Mouse (Mus musculus) intestine, embryonic 16.5 days (tissue): ENCODE results near the gene Dnajc22. TPM values are rescaled to one million over a fixed set of nuclear protein-coding genes. Genes with fewer than 3 reads are reported as not detected.

ENCODE experiments used
- ATAC-seq: fragments of 200-750 bp; cut with Nextera tagmentation; 2 replicates; pipeline ENCODE4 v1.8.0; 2017; ENCODE audit warnings: moderate TSS enrichment, moderate library complexity
- H3K27ac ChIP-seq: fragments of 300-500 bp; sonication (generic); 2 replicates; pipeline ENCODE4 v1.5.1; 2014; ENCODE audit warnings: mild to moderate bottlenecking, low read length
- H3K27me3 ChIP-seq: fragments of 300-500 bp; sonication (generic); replicated peaks from 2 replicates; pipeline ENCODE4 v1.6.1; 2014; ENCODE audit warnings: low read length, control low read depth, mixed read lengths; ENCODE audit not compliant: control insufficient read depth, insufficient read depth
- H3K36me3 ChIP-seq: fragments of 300-500 bp; sonication (generic); 2 replicates; pipeline ENCODE4 v1.6.1; 2014; ENCODE audit warnings: low read length, control low read depth; ENCODE audit not compliant: control insufficient read depth, insufficient read depth
- H3K4me1 ChIP-seq: fragments of 300-500 bp; sonication (generic); 2 replicates; pipeline ENCODE4 v1.6.1; 2014; ENCODE audit warnings: low read length, control low read depth, mixed read lengths; ENCODE audit not compliant: control insufficient read depth, insufficient read depth
- H3K4me2 ChIP-seq: fragments of 300-500 bp; sonication (generic); 2 replicates; pipeline ENCODE4 v1.6.1; 2014; ENCODE audit warnings: low read depth, low read length, control low read depth
- H3K4me3 ChIP-seq: fragments of 300-500 bp; sonication (generic); 2 replicates; pipeline ENCODE4 v1.5.1; 2014; ENCODE audit warnings: mild to moderate bottlenecking, low read length
- H3K9ac ChIP-seq: fragments of 300-500 bp; sonication (generic); 2 replicates; pipeline ENCODE4 v1.6.1; 2014; ENCODE audit warnings: low read depth, low read length
- H3K9me3 ChIP-seq: fragments of 300-500 bp; sonication (generic); 2 replicates; pipeline ENCODE4 v1.6.1; 2016; ENCODE audit warnings: low read length, control low read depth; ENCODE audit not compliant: control insufficient read depth
- whole genome bisulfite sequencing: fragments of 180-500 bp; shearing (Covaris S2); extraction: QIAGEN DNeasy Blood & Tissue Kit; methylation state at CpG from one replicate; pipeline ENCODE4 v1.1.7; 2014; 5-methylcytosine and 5-hydroxymethylcytosine counted together
- microRNA-seq: library from miRNA; unstranded; fragments of <30 nt; microRNA quantifications from one replicate; pipeline ENCODE4, GENCODE M21; 2016
- polyA plus RNA-seq: library from polyadenylated mRNA; unstranded; fragments of >200 nt; fragmentation: Nextera tagmentation; extraction: Ambion mirVana; gene quantifications from 2 replicates; pipeline ENCODE4 v1.2.1, GENCODE M21; 2015

The Dnajc22 gene
- polyA plus RNA-seq, 1 experiment from 2014 or later: 45.0 TPM

DNA sequence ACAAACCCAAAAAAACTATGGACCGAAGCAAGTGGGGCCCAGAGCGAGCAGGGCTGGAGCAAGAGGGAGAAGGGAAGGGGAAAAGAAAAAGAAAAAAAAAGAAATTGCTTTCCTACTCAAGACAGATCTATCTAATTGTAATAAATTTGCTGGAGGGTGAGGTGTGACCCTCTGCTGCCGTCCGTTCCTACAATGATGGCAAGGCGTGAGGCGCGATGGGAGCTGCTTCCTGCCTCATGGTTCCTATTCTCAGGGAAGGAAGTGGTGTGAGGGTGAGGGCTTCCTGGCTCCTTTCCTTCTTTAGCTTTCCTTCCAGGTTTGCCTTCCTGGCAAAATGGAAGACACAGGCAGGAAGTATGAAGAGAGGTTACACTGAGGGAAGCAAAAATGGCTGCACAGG lies 57.5 kb downstream of the Dnajc22 start:
- no peaks in the 10 kb centered on the region for H3K4me1 ChIP-seq
- H3K36me3 ChIP-seq: peaks cover 12% of the 10 kb centered on the region
- H3K4me3 ChIP-seq: no peak overlapping the region
- H3K4me2 ChIP-seq: no peak overlapping the region
- H3K9ac ChIP-seq: no peak overlapping the region
- H3K9me3 ChIP-seq: no peaks in the 10 kb centered on the region
- 93% methylated on average over 7 of the region's 7 CpGs for WGBS
- H3K27me3 ChIP-seq: no peaks in the 10 kb centered on the region
- no peak for ATAC-seq
- no peak overlapping the region for H3K27ac ChIP-seq

DNA sequence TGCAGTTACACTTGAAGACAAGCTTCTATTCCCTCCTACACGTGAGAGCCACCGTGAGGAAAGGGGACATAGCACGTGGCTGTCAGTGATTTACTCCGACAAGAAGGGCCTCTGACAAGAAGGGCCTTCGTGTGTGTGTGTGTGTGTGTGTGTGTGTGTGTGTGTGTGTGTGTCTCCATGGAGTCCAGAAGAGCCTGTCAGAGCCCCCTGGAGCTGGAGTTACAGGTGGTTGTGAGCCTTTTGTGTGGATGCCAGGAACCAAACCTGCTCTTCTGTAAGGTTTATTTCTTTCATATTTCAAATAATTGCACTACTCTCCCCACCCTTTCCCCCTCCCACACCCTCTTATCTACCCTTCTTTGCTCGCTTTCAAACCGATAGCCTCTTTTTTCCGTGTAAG lies 58.4 kb downstream of the Dnajc22 start:
- 72% methylated on average over 8 of the region's 8 CpGs for WGBS
- Histone ChIP-seq H3K4me3 (no peak overlapping the region), H3K4me1 (no peaks in the 10 kb centered on the region), H3K27ac (no peak overlapping the region), H3K9ac (no peak overlapping the region), H3K27me3 (no peaks in the 10 kb centered on the region), H3K36me3 (0 out of 2 replicates have a peak, but pooled peaks cover 5% of the 10 kb centered on the region), H3K4me2 (no peak overlapping the region), H3K9me3 (no peaks in the 10 kb centered on the region)
- no peak for ATAC-seq

DNA sequence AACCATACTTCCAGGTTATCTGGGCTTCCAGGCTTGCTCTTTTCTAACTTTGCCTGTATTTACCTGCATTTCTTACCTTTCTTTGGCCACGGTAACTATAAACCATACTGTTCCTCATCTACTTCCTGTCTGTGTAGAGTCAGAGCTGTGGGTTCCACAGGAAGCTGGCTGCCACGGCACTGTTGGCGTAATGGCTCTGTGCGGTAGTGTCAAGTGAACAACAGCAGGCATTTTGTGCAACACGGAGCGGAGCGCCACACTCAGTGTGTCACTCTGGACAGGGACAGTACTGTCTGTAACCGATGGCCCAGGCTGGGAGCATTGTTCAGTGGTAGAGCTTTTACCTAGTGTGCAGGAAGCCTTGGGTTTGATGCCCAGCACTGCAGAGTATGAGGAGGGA lies 60.5 kb downstream of the Dnajc22 start:
- Histone ChIP-seq H3K36me3 (0 out of 2 replicates have a peak, but pooled peaks cover 5% of the 10 kb centered on the region), H3K4me1 (no peaks in the 10 kb centered on the region), H3K4me2 (no peak overlapping the region), H3K9me3 (no peaks in the 10 kb centered on the region), H3K9ac (no peak overlapping the region), H3K27ac (no peak overlapping the region), H3K27me3 (no peaks in the 10 kb centered on the region), H3K4me3 (no peak overlapping the region)
- 95% methylated on average over 8 of the region's 8 CpGs for WGBS
- ATAC-seq: no peak

Small RNAs within 50 kb of the gene (microRNA-seq; reads per million reads assigned to microRNA genes)
- gene Mir6960: 1.8 reads per million

Other genes with a start within 250 kb of the Dnajc22 start
- gene Kmt2d, start 222.0 kb upstream of the Dnajc22 start, polyA plus RNA-seq: 7.7 and 7.9 TPM in 2 replicates
- 11.3 and 12.3 TPM in 2 replicates for gene Rhebl1, start 198.6 kb upstream of the Dnajc22 start, polyA plus RNA-seq
- 0.83 and 1.6 TPM in 2 replicates for gene Dhh, start 194.6 kb upstream of the Dnajc22 start, polyA plus RNA-seq
- 20.4 and 23.6 TPM in 2 replicates for gene Lmbr1l, start 174.9 kb upstream of the Dnajc22 start, polyA plus RNA-seq
- 1,159 and 1,322 TPM in 2 replicates for gene Tuba1b, start 158.6 kb upstream of the Dnajc22 start, polyA plus RNA-seq
- gene Gm49450, start 139.6 kb upstream of the Dnajc22 start, polyA plus RNA-seq: not detected in 2 replicates
- gene Tuba1a, start 139.5 kb upstream of the Dnajc22 start, polyA plus RNA-seq: 816 and 895 TPM in 2 replicates
- 295 and 311 TPM in 2 replicates for gene Tuba1c, start 63.3 kb upstream of the Dnajc22 start, polyA plus RNA-seq
- gene Prph, start 38.0 kb upstream of the Dnajc22 start, polyA plus RNA-seq: 35.0 and 38.4 TPM in 2 replicates
- 20.2 and 25.4 TPM in 2 replicates for gene Troap, start 18.6 kb upstream of the Dnajc22 start, polyA plus RNA-seq
- 0.09 and 0.17 TPM in 2 replicates for gene C1ql4, start 5.4 kb upstream of the Dnajc22 start, polyA plus RNA-seq
- gene Spats2, start 32.7 kb downstream of the Dnajc22 start, polyA plus RNA-seq: 18.1 and 20.9 TPM in 2 replicates
- 0.39 and 0.56 TPM in 2 replicates for gene Kcnh3, start 131.7 kb downstream of the Dnajc22 start, polyA plus RNA-seq
- 124 and 128 TPM in 2 replicates for gene Mcrs1, start 158.8 kb downstream of the Dnajc22 start, polyA plus RNA-seq
- 29.8 and 34.8 TPM in 2 replicates for gene Prpf40b, start 201.9 kb downstream of the Dnajc22 start, polyA plus RNA-seq
- gene Fam186b, start 202.7 kb downstream of the Dnajc22 start, polyA plus RNA-seq: 0.24 TPM in 1 of 2 replicates, not detected in the other